Mouse (Mus musculus) adrenal gland, postnatal 4 days (tissue): ENCODE data around the gene Kiss1r. TPM values are rescaled to one million over a fixed set of nuclear protein-coding genes. Genes with fewer than 3 reads are reported as not detected.

Experiments
- DNase-seq, 2 experiments: peaks; one replicate each; pipeline ENCODE4 v3.0.0; 2021 to 2022; ENCODE audit warnings: low spot score in 2 of 2, mixed read lengths in 2 of 2
- total RNA-seq, 2 experiments: library from RNA; stranded (reverse); gene quantifications; 2 replicates each; pipeline ENCODE4 v1.2.3; 2021

Kiss1r gene
- total RNA-seq, 2 experiments from 2014 or later = 0.87 to 1.6 TPM

DNA sequence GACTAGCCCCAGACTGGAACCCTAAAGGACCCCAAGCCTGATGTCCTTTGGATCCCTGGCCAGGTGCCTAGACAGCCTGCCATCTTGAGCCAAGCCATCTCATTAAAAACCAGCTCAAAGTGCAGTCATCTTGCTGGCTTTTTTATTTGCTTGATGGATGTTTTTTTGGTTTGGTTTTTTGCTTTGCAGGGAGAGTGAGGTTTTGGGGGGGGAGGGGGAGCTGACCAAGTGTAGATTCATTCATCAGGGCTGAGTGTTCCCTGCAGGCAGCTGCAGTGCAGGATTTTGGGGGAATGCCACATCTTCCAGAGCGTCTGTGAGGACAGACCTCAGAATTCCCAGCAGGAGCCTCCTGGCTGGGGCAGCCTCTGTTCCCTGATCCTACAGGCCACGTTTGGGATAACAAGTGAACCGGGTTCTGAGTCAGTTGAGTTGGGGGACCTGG lies 52.4 kb downstream of the Kiss1r start:
- DNase-seq = no peak

DNA sequence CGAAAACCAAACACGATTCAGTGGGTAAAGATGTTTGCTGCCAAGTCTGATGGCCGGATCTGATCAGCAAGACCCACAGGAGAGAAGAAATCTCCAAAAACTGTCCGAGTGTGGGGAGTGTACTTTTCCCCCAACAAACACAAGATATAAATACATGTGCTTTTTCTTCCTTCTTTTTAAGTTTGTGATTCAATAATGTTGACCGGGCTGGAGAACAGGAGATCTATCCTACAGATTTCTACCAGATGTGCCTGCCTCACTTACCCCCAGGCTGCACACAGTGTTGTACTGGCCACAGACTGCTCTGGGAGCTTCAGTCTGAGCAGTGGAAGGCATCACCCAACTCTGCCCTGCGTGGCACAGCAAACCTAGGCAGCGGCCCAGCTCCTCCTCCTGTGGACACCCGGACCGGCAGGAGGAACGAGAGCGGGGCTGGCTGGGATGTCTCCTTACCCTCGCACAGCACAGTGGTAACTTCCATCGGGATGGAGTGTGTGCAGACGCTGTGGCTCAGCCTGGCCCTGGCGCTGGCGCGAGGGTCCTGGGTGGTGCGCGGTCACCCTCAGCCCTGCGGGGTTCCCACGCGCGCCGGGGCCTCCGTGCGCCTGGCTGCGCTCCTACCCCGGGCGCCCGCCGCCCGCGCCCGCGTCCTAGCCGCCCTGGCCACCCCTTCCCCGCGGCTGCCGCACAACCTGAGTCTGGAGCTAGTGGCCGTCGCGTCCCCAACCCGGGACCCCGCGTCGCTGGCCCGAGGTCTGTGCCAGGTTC lies 53.8 kb downstream of the Kiss1r start, which contains the start of gene Grin3b:
Gene Grin3b (plus strand): TSS at position 301 of the 768 bp plus-strand sequence.
- DNase-seq = no peak

DNA sequence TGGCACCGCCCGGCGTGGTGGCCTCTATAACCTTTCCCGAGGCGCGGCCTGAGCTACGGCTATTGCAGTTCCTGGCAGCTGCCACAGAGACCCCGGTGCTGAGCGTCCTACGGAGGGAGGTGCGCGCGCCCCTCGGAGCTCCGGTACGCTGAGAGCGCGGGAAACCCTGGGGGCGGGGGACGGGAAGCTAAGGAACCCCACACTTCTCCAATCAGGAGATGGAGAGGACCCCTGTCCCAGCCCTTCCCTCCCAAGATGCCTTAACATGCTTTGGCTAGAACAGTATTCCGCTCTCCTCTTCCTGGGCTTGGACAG lies 54.4 kb downstream of the Kiss1r start:
- DNase-seq = no peak

Other genes starting within 250 kb of the Kiss1r start
- gene Tpgs1, start 247.6 kb upstream of the Kiss1r start, total RNA-seq = 10 to 100 TPM; 32.4 to 33.9 TPM
- 10 to 100 TPM; 72.6 to 78.1 TPM for gene Cdc34, start 234.8 kb upstream of the Kiss1r start, total RNA-seq
- 1 to 10 TPM; 1.8 to 2.4 TPM for gene Gzmm, start 228.0 kb upstream of the Kiss1r start, total RNA-seq
- 100 to 1,000 TPM; 504 to 513 TPM for gene Bsg, start 212.5 kb upstream of the Kiss1r start, total RNA-seq
- 1 to 10 TPM; 8.9 to 9.3 TPM for gene Hcn2, start 200.3 kb upstream of the Kiss1r start, total RNA-seq
- gene Polrmt, start 170.4 kb upstream of the Kiss1r start, total RNA-seq = 10 to 100 TPM; 61.2 to 68.6 TPM
- not detected for gene Fgf22, start 161.9 kb upstream of the Kiss1r start, total RNA-seq
- 10 to 100 TPM; 60.7 to 61.7 TPM for gene Rnf126, start 150.0 kb upstream of the Kiss1r start, total RNA-seq
- 1 to 10 TPM; 6.7 to 7.1 TPM for gene Fstl3, start 139.7 kb upstream of the Kiss1r start, total RNA-seq
- under 1 TPM; 0.11 to 0.71 TPM for gene Prss57, start 126.0 kb upstream of the Kiss1r start, total RNA-seq
- gene Palm, start 123.4 kb upstream of the Kiss1r start, total RNA-seq = 100 to 1,000 TPM in 1 of 2 experiments, 10 to 100 TPM in 1; 91.8 to 119 TPM
- 1 to 10 TPM in 1 of 2 experiments, under 1 TPM in 1; 0.20 to 4.2 TPM for gene Misp, start 96.0 kb upstream of the Kiss1r start, total RNA-seq
- 100 to 1,000 TPM; 344 to 389 TPM for gene Ptbp1, start 62.5 kb upstream of the Kiss1r start, total RNA-seq
- gene Prtn3, start 42.5 kb upstream of the Kiss1r start, total RNA-seq = 1 to 10 TPM; 2.2 to 7.0 TPM
- gene Plppr3, start 42.3 kb upstream of the Kiss1r start, total RNA-seq = 10 to 100 TPM in 1 of 2 experiments, 1 to 10 TPM in 1; 8.6 to 14.8 TPM
- gene Elane, start 30.7 kb upstream of the Kiss1r start, total RNA-seq = 1 to 10 TPM in 1 of 2 experiments, under 1 TPM in 1; 0.92 to 5.7 TPM
- gene Cfd, start 26.1 kb upstream of the Kiss1r start, total RNA-seq = 10 to 100 TPM; 13.7 to 25.6 TPM
- gene Med16, start 8.0 kb upstream of the Kiss1r start, total RNA-seq = 10 to 100 TPM; 64.1 to 64.7 TPM
- not detected for gene Gm26602, start 6.1 kb upstream of the Kiss1r start, total RNA-seq
- gene R3hdm4, start 4.2 kb downstream of the Kiss1r start, total RNA-seq = 100 to 1,000 TPM; 119 to 133 TPM
- gene Arid3a, start 10.1 kb downstream of the Kiss1r start, total RNA-seq = 10 to 100 TPM; 12.6 to 15.9 TPM
- 10 to 100 TPM; 42.6 to 45.3 TPM for gene Wdr18, start 43.2 kb downstream of the Kiss1r start, total RNA-seq
- gene Grin3b, start 53.7 kb downstream of the Kiss1r start, total RNA-seq = under 1 TPM; 0.25 to 0.39 TPM
- gene Tmem259, start 67.4 kb downstream of the Kiss1r start, total RNA-seq = 100 to 1,000 TPM; 146 to 147 TPM
- gene Cnn2, start 71.6 kb downstream of the Kiss1r start, total RNA-seq = 10 to 100 TPM; 40.9 to 48.7 TPM
- gene Abca7, start 79.5 kb downstream of the Kiss1r start, total RNA-seq = 10 to 100 TPM; 21.9 to 23.0 TPM
- 1 to 10 TPM; 7.1 to 8.5 TPM for gene Arhgap45, start 99.7 kb downstream of the Kiss1r start, total RNA-seq
- gene Polr2e, start 122.8 kb downstream of the Kiss1r start, total RNA-seq = 100 to 1,000 TPM; 103 to 112 TPM
- gene Gpx4, start 130.2 kb downstream of the Kiss1r start, total RNA-seq = 100 to 1,000 TPM; 576 to 622 TPM
- 10 to 100 TPM; 51.7 to 53.2 TPM for gene Sbno2, start 188.6 kb downstream of the Kiss1r start, total RNA-seq
- gene Stk11, start 198.8 kb downstream of the Kiss1r start, total RNA-seq = 100 to 1,000 TPM; 130 to 139 TPM
- gene Atp5d, start 221.7 kb downstream of the Kiss1r start, total RNA-seq = 100 to 1,000 TPM; 401 to 425 TPM
- gene Cbarp, start 223.9 kb downstream of the Kiss1r start, total RNA-seq = 10 to 100 TPM; 49.1 to 72.7 TPM
- 100 to 1,000 TPM; 113 to 124 TPM for gene Midn, start 231.3 kb downstream of the Kiss1r start, total RNA-seq
- gene Cirbp, start 249.0 kb downstream of the Kiss1r start, total RNA-seq = 100 to 1,000 TPM; 296 to 322 TPM